Mouse (Mus musculus): Measurements from ENCODE around the gene Sprr2e.

DNA sequence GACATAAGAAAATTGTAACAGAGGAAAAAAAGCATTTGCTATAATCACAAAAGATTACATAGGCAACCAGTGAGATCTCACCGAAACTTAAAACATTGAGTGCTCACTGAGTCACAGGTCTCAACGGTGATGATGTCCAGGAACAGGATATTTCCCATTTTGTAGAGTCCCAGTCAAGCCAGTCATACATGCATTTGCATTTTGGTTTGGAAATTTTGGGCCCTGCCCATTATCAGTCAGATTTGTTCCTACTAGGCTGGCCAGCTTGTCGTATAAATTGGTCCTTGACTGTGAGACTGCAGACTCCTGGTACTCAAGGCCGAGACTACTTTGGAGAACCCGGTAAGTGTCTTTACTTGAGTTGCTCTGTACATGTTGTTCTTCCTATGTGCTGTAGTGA is 13.1 kb upstream of the Sprr2e start, which contains the start of gene Sprr2d:
- TF ChIP-seq CTCF (IDR thresholded peaks at IDR 0.05; ENCODE audit: extremely low read depth, insufficient read depth, insufficient read length, insufficient replicate concordance) (no peak), POLR2A (IDR thresholded peaks at IDR 0.05; ENCODE audit: low read depth, low read length) (no peak)
